Mouse (Mus musculus) c-Kit-negative CD71-positive TER-119-positive erythroid progenitor cells, embryonic 14.5 days (primary cell): ENCODE measurements around the gene E330021D16Rik.
"Not testable (repeated sequence)": the region's sequence is repeated elsewhere in the genome, so short reads cannot be mapped to it uniquely, and the experiment has no call there.

Experiments used
- DNase-seq: peaks from one replicate; pipeline ENCODE4 v3.0.0-alpha.2; 2013; ENCODE audit warnings: low read depth, low spot score

The E330021D16Rik gene

GRCm38 (mm10) chr6:136415133-136415775 is at the start of gene E330021D16Rik:
Gene E330021D16Rik, minus strand, starts transcription at chr6:136415569.
- DNase-seq, result no peak

DNA sequence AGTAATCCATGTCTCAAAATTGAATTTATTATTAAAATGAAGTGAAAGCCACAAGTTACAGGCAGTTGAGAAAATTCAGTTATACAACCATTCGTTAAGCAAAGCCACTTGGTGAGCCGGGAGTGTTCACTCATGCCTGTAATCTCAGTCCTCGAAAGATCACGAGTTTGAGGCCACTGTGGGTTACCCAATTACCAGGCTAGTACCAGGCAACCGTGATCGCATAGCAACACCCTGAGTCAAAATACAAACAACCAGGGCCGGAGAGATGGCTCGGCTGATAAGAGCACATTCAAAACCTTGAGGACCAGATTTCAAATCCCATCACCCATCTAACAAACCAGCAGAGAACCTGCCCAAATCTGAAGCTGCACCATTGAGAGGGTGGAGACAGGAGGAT is 49.7 kb upstream of the E330021D16Rik start:
- DNase-seq, result no peak

DNA sequence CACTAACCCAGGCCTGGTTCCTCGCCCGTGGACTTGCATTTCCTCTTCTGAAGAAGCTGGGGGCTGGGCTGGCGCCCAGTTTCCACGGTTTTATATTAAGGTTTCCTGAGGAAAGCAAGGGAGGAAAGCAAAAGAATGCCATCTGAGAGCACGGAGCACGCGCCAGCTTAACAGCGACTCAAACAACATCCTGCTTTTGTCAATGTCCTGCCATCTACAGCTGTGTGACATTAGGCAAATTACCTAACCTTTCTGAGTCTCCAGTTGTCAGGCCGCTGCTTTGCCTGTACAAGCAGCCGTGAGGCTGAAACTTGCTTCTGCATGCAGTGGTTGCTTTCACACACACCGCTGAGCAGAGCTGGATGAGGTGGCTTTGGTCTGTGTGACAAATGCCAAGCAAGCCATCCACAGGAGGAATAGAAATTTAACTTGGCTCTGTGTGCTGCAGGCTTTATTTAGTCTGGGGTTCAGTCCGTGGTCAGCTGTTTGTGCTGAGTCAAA is 48.8 kb upstream of the E330021D16Rik start:
- no peak for DNase-seq

DNA sequence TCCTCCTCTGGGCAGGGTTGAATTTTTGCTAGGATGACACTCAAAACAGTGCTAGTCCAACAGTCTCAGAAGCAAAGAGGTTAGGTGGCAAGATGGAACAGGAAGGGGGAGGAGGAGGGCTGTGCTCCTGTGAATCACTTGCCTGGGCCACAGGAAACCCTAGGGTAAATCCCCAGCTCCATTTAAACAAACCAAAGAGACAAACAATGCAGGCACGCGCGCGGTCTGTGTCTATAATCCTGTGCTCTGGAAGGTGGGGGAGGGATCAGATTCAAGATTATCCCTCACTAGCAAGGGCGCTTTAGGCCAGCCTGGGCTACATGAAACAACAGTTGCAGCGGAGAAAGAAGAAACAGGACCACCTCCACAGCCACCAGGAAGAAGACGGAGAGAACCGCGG is 48.1 kb upstream of the E330021D16Rik start:
- no peak for DNase-seq

- DNase-seq, result no peak
These were observed 43.8 kb upstream of the E330021D16Rik start for GRCm38 (mm10) chr6:136459156-136459555.

- no peak for DNase-seq
These were observed 40.9 kb upstream of the E330021D16Rik start for GRCm38 (mm10) chr6:136456302-136456701.

GRCm38 (mm10) chr6:136455696-136456095 is 40.3 kb upstream of the E330021D16Rik start:
- DNase-seq, result no peak

GRCm38 (mm10) chr6:136452623-136453022 is 37.3 kb upstream of the E330021D16Rik start:
- DNase-seq, result no peak

DNA sequence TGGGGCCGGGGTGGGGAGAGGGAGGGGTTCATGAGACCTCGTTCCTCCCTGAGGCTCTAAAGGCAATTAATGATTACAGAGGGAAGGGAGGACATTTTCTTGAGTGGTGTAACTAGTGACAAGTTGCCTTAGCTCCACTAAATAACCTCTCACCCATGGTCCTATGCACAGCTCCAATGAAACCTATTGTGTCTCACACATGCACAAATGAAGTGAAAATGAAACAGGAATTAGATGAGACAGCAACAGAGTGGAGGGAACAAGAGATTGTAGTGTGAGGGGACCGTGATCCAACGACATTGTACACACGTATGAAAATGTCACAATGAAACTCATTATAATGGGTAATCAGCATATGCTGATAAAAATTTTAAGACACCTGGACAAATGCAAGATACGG is 35.5 kb upstream of the E330021D16Rik start:
- DNase-seq, result no peak

- DNase-seq, result no peak
These were observed 34.6 kb upstream of the E330021D16Rik start for GRCm38 (mm10) chr6:136449930-136450329.

GRCm38 (mm10) chr6:136449270-136449692 is 33.9 kb upstream of the E330021D16Rik start:
- no peak for DNase-seq

GRCm38 (mm10) chr6:136439205-136439604 is 23.8 kb upstream of the E330021D16Rik start:
- DNase-seq, result not testable (repeated sequence)

DNA sequence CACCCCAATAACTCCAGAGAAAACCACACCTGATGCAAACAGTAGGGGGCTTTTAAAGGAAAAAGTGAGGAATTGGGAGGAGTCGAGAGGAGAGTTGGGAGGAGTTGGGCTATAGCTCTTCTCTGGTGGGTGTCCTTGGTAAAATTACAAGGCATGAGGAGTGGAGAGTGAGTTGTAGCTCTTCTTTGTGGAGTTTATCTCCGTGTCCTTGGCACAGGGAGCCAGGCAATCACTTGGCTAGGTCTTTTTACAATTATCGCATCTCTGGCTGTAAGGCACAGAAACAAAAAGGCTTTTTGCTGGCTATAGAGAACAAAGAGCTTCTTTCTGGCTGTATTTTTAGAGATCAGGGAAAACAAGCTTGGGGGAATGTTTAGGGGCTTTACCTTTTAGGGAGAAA is 20.8 kb upstream of the E330021D16Rik start:
- not testable (repeated sequence) for DNase-seq

DNA sequence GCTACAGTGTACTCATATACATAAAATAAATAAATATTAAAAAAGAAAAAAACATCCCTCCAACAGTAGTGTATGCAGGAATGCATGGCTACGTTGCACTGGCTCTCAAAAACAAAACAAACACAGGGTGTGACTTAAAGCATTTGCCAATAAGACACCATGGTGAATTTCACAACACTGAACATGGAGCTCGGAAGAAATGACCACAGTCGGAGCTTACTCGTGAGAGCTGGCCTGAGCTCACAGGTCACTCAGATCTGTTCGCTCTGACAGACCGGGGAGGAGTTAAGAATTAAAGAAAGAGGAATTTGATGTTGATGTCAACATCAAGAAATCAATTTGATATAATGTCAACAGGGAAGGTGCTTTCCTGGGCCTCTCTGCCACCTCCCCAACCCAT is 18.2 kb upstream of the E330021D16Rik start:
- no peak for DNase-seq

- DNase-seq, result no peak
These were observed 16.5 kb upstream of the E330021D16Rik start for GRCm38 (mm10) chr6:136431896-136432248.

GRCm38 (mm10) chr6:136431169-136431895 is 16.0 kb upstream of the E330021D16Rik start:
- DNase-seq, result no peak

DNA sequence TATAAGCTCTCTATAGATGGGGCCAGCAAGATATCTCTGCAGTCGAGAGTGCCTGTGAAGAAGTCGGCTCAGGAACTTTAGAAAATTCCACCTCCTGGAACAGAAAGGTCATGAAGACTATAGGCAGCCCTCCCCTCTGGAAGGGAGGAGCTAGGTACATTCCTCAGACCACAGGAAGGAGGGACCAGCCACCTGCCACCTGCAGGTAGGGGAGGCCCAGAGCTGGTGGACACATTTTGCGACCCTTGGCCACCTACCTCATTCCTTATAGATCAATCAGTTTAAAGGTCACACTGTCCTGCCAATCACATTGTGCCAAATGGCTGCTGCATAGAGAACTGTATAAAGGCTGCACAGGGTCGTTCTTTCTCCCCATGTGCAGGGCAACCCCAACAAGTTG is 14.1 kb upstream of the E330021D16Rik start:
- DNase-seq, result no peak

GRCm38 (mm10) chr6:136428412-136428811 is 13.0 kb upstream of the E330021D16Rik start:
- DNase-seq, result no peak

GRCm38 (mm10) chr6:136427240-136427639 is 11.9 kb upstream of the E330021D16Rik start:
- DNase-seq, result no peak

DNA sequence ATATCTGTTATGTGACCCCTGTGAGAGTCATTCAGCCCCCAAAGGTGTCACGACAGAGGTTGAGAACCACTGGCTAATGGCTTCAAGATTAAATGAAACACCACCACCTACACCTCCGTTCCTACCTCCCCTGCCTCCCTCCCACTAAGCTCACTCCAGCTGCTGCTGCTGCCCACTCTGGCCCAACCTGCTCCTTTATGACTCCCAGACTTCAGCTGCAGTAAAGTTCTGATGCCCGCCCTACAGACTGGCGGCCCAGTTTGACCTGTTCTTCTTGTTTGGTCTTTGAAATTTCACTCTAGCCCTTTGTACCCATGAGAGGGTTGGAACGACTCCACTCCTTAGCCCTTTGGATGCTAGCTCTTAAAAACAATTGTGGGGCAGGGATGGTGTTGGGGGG is 10.6 kb upstream of the E330021D16Rik start:
- no peak for DNase-seq

GRCm38 (mm10) chr6:136424166-136424565 is 8.8 kb upstream of the E330021D16Rik start:
- no peak for DNase-seq

GRCm38 (mm10) chr6:136423201-136423600 is 7.8 kb upstream of the E330021D16Rik start:
- DNase-seq, result no peak
